Mouse (Mus musculus): Measurements from ENCODE around the gene Usp1.
"Not testable (repeated sequence)": the region's sequence is repeated elsewhere in the genome, so short reads cannot be mapped to it uniquely, and the experiment has no call there.

Gene Usp1

GRCm38 (mm10) chr4:98979976-98980375 is 56.4 kb downstream of the Usp1 start:
- DNase-seq (ENCODE audit: low read depth): not testable (repeated sequence)

GRCm38 (mm10) chr4:98984701-98985100 is 61.1 kb downstream of the Usp1 start:
- no peak for DNase-seq (ENCODE audit: low read depth)
